Mouse (Mus musculus): ENCODE data around the gene Tex45. TPM values are rescaled to one million over a fixed set of nuclear protein-coding genes. Genes with fewer than 3 reads are reported as not detected.

Gene Tex45
- polyA plus RNA-seq, 1 experiment from 2014 or later: not detected

DNA sequence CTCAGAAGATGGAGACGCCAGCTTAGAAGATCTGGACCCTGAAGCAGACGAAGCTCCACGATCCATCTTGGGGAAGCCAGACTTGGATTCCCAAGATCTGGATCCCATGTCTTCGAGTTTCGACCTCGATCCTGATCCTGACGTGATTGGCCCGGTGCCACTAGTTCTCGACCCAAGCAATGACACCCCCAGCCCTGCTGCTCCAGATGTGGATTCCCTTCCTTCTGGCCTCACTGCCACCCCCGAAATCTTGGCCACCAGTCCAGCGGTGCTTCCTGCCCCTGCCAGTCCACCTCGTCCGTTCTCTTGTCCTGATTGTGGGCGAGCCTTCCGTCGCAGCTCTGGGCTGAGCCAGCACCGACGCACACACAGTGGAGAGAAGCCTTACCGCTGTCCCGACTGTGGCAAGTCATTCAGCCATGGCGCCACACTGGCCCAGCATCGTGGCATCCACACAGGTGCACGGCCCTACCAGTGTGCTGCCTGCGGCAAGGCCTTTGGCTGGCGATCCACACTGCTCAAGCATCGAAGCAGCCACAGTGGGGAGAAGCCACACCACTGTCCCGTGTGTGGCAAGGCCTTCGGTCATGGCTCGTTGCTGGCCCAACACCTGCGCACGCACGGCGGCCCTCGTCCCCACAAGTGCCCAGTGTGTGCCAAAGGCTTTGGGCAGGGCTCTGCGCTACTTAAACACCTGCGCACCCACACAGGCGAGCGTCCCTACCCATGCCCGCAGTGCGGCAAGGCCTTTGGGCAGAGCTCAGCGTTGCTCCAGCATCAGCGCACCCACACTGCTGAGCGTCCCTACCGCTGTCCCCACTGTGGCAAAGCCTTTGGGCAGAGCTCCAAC, 25.1 kb downstream of the Tex45 start:
- 93% methylated on average over 44 of the region's 44 CpGs for WGBS
- Histone ChIP-seq H3K9me3 (replicated peaks) (peaks cover 23% of the 10 kb centered on the region), H3K4me1 (peaks cover 32% of the 10 kb centered on the region), H3K27me3 (ENCODE audit: low read depth, poor library complexity, severe bottlenecking) (no peaks in the 10 kb centered on the region), H3K27ac (replicated peaks) (no peak overlapping the region), H3K4me3 (peak overlapping the region; percentile 19; the same call in 1 of the 2 replicates), H3K36me3 (peaks cover 45% of the 10 kb centered on the region)
- DNase-seq (ENCODE audit: low spot score): no peak

DNA sequence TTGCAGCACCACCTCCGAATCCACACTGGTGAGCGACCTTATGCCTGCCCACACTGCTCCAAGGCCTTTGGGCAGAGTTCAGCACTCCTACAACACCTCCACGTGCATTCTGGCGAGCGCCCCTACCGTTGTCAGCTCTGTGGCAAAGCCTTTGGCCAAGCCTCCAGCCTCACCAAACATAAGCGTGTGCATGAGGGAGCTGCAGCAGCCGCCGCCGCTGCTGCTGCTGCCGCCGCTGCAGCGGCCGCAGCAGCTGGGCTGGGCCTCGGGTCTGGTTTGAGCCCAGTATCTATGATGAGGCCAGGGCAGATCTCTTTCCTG, 25.7 kb downstream of the Tex45 start:
- H3K27me3 ChIP-seq (ENCODE audit: low read depth, poor library complexity, severe bottlenecking): no peaks in the 10 kb centered on the region
- DNase-seq (ENCODE audit: low spot score): no peak
- no peak overlapping the region for H3K27ac ChIP-seq (replicated peaks)
- peaks cover 23% of the 10 kb centered on the region for H3K9me3 ChIP-seq (replicated peaks)
- peaks cover 45% of the 10 kb centered on the region for H3K36me3 ChIP-seq
- 92% methylated on average over 15 of the region's 15 CpGs for WGBS
- H3K4me1 ChIP-seq: peaks cover 38% of the 10 kb centered on the region
- peak overlapping the region; percentile 19; the same call in 1 of the 2 replicates for H3K4me3 ChIP-seq

DNA sequence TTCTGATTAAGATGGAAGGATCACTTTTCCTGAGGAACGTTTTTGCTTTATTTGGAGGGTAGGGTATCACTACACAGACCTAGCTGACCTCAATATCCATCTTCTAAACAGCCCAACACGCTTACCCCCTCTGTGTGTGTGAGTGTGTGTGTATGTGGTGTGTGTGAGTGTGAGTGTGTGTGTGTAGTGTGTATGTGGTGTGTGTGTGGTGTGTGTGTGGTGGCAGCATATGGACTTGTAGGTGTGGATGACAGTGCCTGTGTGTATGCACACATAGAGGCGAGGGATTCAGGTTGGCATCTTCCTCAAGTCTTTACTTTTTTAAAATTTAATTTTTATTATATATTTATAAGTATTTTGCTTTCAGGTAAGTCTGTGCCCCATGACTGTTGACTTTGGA, 27.9 kb downstream of the Tex45 start:
- Histone ChIP-seq H3K36me3 (peaks cover 45% of the 10 kb centered on the region), H3K4me3 (no peak overlapping the region), H3K27ac (replicated peaks) (no peak overlapping the region), H3K27me3 (ENCODE audit: low read depth, poor library complexity, severe bottlenecking) (no peaks in the 10 kb centered on the region), H3K9me3 (replicated peaks) (peaks cover 23% of the 10 kb centered on the region), H3K4me1 (peaks cover 40% of the 10 kb centered on the region)
- 89% methylated on average over 3 of the region's 3 CpGs for WGBS
- no peak for DNase-seq (ENCODE audit: low spot score)

GRCm38 (mm10) chr8:3499751-3500150, 29.1 kb downstream of the Tex45 start:
- WGBS: 11% methylated on average over 8 of the region's 8 CpGs
- H3K27ac ChIP-seq (replicated peaks): peak overlapping the region; percentile 93
- no peaks in the 10 kb centered on the region for H3K27me3 ChIP-seq (ENCODE audit: low read depth, poor library complexity, severe bottlenecking)
- H3K4me3 ChIP-seq: peak overlapping the region; percentile 85
- H3K4me1 ChIP-seq: peaks cover 32% of the 10 kb centered on the region
- H3K9me3 ChIP-seq (replicated peaks): peaks cover 18% of the 10 kb centered on the region
- DNase-seq (ENCODE audit: low spot score): no peak
- peaks cover 37% of the 10 kb centered on the region for H3K36me3 ChIP-seq

- under 1% methylated on average over 70 of the region's 70 CpGs for WGBS
- Histone ChIP-seq H3K9me3 (replicated peaks) (peaks cover 11% of the 10 kb centered on the region), H3K27ac (replicated peaks) (peak within 1 kb of the TSS; percentile 93), H3K4me3 (peak within 1 kb of the TSS; percentile 85), H3K27me3 (ENCODE audit: low read depth, poor library complexity, severe bottlenecking) (no peaks in the 10 kb centered on the region), H3K4me1 (peaks cover 32% of the 10 kb centered on the region), H3K36me3 (peaks cover 34% of the 10 kb centered on the region)
- DNase-seq (ENCODE audit: low spot score): peak; percentile 99
Observed at GRCm38 (mm10) chr8:3500235-3501090, 29.8 kb downstream of the Tex45 start, which contains the start of gene Mcoln1. TSS of gene Mcoln1 (plus strand) at chr8:3500457.

DNA sequence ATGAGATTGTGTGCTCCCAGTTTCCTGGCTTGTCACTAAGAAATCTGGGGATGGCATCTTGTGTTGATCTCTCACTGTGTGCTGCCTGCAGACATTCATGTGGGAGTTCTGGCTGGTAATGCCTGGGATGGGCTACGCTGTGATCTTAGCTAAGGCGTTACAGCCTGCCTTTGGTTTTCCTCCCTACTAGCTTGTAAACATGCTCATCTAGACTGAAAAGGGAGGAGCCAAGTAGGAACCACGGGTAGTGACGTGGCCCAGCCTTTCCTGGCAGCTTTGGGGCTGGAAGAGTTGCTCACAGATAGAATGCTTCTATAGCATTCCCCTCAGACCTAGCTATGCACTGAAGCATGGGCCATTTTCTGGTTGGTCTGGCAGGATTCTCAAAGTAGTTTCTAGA, 31.6 kb downstream of the Tex45 start:
- Histone ChIP-seq H3K4me1 (peaks cover 26% of the 10 kb centered on the region), H3K9me3 (replicated peaks) (no peaks in the 10 kb centered on the region; the same call in 1 of the 2 replicates), H3K4me3 (no peak overlapping the region), H3K27ac (replicated peaks) (no peak overlapping the region), H3K36me3 (peaks cover 34% of the 10 kb centered on the region), H3K27me3 (ENCODE audit: low read depth, poor library complexity, severe bottlenecking) (no peaks in the 10 kb centered on the region)
- DNase-seq (ENCODE audit: low spot score): no peak
- 83% methylated on average over 4 of the region's 4 CpGs for WGBS

- no peak overlapping the region for H3K27ac ChIP-seq (replicated peaks)
- no peaks in the 10 kb centered on the region for H3K4me1 ChIP-seq
- no peaks in the 10 kb centered on the region for H3K9me3 ChIP-seq (replicated peaks)
- H3K36me3 ChIP-seq: peaks cover 79% of the 10 kb centered on the region
- no peaks in the 10 kb centered on the region for H3K27me3 ChIP-seq (ENCODE audit: low read depth, poor library complexity, severe bottlenecking)
- no peak overlapping the region for H3K4me3 ChIP-seq
- WGBS: 88% methylated on average over 6 of the region's 6 CpGs
- DNase-seq (ENCODE audit: low spot score): no peak
Observed at GRCm38 (mm10) chr8:3507979-3508754, 37.5 kb downstream of the Tex45 start.

GRCm38 (mm10) chr8:3514681-3515247, 44.1 kb downstream of the Tex45 start:
- DNase-seq (ENCODE audit: low spot score): no peak
- Histone ChIP-seq H3K27ac (replicated peaks) (peak overlapping the region; percentile 78), H3K4me3 (peak overlapping the region; percentile 65), H3K9me3 (replicated peaks) (no peaks in the 10 kb centered on the region), H3K4me1 (peaks cover 23% of the 10 kb centered on the region), H3K36me3 (peaks cover 49% of the 10 kb centered on the region), H3K27me3 (ENCODE audit: low read depth, poor library complexity, severe bottlenecking) (no peaks in the 10 kb centered on the region)
- 38% methylated on average over 13 of the region's 13 CpGs for WGBS

DNA sequence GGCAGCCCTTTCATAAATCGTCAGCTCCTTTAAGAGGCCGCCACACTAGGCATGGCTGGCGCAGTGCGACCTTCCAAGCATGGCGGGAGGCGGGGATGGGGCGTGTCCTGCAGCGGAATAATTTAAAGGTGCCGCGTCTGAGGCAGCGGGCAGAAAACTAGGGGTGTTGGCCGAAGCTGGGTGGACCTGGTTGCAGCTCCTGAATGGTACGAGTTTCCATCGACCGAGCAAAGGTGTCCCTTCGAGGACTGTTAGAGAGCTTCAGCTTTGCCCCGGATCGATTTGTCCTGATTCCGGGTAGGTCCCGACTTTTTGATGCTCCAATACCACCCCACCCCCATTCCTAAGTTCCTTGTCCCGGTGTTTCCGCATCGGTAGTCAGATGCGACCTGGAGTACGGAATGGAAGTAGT, 44.6 kb downstream of the Tex45 start, which contains the start of gene Pnpla6:
Gene Pnpla6 (plus strand): TSS at position 125 of the 412 bp plus-strand sequence.
- Histone ChIP-seq H3K4me3 (peak within 1 kb of the TSS; percentile 65), H3K4me1 (peaks cover 23% of the 10 kb centered on the region), H3K36me3 (peaks cover 44% of the 10 kb centered on the region), H3K27ac (replicated peaks) (peak within 1 kb of the TSS; percentile 78), H3K9me3 (replicated peaks) (no peaks in the 10 kb centered on the region), H3K27me3 (ENCODE audit: low read depth, poor library complexity, severe bottlenecking) (no peaks in the 10 kb centered on the region)
- DNase-seq (ENCODE audit: low spot score): peak; percentile 86
- WGBS: under 1% methylated on average over 25 of the region's 25 CpGs

GRCm38 (mm10) chr8:3515771-3516417, 45.2 kb downstream of the Tex45 start:
- WGBS: under 1% methylated on average over 25 of the region's 25 CpGs
- H3K4me1 ChIP-seq: peaks cover 23% of the 10 kb centered on the region
- DNase-seq (ENCODE audit: low spot score): peak; percentile 49
- H3K27ac ChIP-seq (replicated peaks): peak overlapping the region; percentile 78
- no peaks in the 10 kb centered on the region for H3K9me3 ChIP-seq (replicated peaks)
- H3K27me3 ChIP-seq (ENCODE audit: low read depth, poor library complexity, severe bottlenecking): no peaks in the 10 kb centered on the region
- peak overlapping the region; percentile 65 for H3K4me3 ChIP-seq
- peaks cover 38% of the 10 kb centered on the region for H3K36me3 ChIP-seq

DNA sequence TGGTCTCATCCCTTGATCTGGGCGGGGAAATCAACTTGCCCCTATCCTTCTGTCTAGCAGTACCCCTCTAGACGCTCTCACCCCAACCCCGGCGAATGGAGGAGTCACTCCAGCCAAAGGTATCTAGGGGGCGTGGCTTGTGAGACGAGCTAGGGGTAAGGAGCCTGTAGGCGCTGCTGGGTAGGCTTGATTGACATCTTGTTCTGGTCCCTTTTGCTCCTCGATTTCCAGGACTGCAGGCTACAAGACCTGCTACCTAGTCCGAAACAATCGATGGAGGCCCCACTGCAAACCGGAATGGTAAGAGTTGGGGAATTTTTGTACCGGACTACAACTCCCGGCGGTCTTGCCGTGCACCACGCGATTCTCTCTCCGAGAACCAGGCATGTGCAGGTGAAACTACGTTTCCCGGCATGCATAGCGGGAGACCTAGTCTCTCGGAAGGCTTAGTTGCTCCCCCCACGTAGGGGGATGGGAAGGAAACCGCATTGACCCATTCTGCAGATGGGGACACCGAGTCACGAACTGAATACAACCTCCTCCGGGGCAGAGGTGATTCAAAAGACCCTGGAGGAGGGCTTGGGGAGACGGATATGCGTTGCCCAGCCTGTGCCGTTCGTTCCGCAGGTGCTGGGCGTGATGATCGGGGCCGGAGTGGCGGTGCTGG, 45.9 kb downstream of the Tex45 start:
- Histone ChIP-seq H3K4me1 (peaks cover 23% of the 10 kb centered on the region), H3K36me3 (peaks cover 31% of the 10 kb centered on the region), H3K9me3 (replicated peaks) (no peaks in the 10 kb centered on the region), H3K4me3 (peak overlapping the region; percentile 65), H3K27me3 (ENCODE audit: low read depth, poor library complexity, severe bottlenecking) (no peaks in the 10 kb centered on the region), H3K27ac (replicated peaks) (peak overlapping the region; percentile 78)
- DNase-seq (ENCODE audit: low spot score): peak; percentile 89
- WGBS: 2% methylated on average over 36 of the region's 36 CpGs

Data from midbrain, embryonic 10.5 days (tissue).